ENCODE assay signal across 8 mouse cellular contexts in the genomic region with DNA sequence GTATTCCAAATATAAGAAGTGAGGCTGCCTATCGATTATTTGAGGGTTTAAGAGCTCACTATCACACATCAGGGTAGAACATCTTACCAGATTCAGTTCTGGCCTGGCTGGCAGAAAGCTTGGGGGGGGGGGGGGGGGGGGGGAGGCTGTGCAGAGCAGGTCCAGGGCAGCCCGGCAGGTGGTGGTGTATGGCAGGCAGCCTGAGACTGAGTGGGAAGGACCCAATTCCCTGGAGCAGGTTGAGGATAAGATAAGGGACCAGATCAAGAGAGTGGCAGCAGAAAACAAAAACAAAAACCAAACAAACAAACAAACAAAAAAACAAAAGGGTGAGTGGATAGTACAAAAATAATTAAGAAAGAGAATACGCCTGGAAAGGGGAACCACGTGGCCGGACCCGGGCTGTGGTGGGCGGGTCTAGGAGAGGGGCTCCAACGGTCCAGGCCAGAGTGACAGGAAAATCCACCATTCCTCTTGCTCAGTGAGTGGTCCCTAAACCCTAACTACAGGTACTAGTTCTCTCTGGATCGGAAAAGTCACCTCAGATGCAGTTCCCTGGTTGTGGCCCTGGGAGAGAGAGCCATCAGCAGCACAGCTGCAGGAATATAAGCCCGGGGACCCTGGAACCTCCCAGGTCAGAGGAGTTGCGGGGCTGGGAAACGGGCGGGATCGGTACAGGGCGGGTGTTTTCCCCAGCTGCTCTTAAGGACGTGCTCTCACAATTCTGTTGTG.
DNase-seq lines count a peak whose midpoint lies in the region; ATAC-seq lines count a peak whose summit lies in the region.

No protein-coding gene starts in this region.

- no peaks in the 10 kb centered on the region for H3K4me1 ChIP-seq in hindbrain, embryonic 12.5 days
- H3K4me1 ChIP-seq in megakaryocyte, embryonic 14.5 days: no peaks in the 10 kb centered on the region

- no peak overlapping the region for H3K27ac ChIP-seq in hindbrain, embryonic 12.5 days

- 0 out of 2 replicates have a peak, but pooled peaks cover 3% of the 10 kb centered on the region for H3K9me3 ChIP-seq in hindbrain, embryonic 12.5 days (replicated peaks)
- H3K9me3 ChIP-seq in megakaryocyte, embryonic 14.5 days: no peaks in the 10 kb centered on the region

- peak overlapping the region; percentile 42 for H3K4me3 ChIP-seq in hindbrain, embryonic 12.5 days
- H3K4me3 ChIP-seq in megakaryocyte, embryonic 14.5 days (replicated peaks): peak overlapping the region; percentile 84

- peak overlapping the region; percentile 43 for H3K4me2 ChIP-seq in hindbrain, embryonic 12.5 days (replicated peaks)

- 25% methylated on average over 16 of the region's 16 CpGs for WGBS in hindbrain, embryonic 12.5 days

- H3K9ac ChIP-seq in hindbrain, embryonic 12.5 days: peak overlapping the region; percentile 53

- DNase-seq in adrenal gland, adult 2 months: peak; percentile 9
- DNase-seq in adrenal gland, postnatal 4 days (ENCODE audit: low spot score in 2 of 2): no peak
- DNase-seq in ovary, postnatal 36 days (ENCODE audit: low spot score): peak; percentile 42
- DNase-seq in ovary, postnatal 10 days (ENCODE audit: low spot score): no peak
- peak; percentile 12 for DNase-seq in yolk sac, embryonic 10.5 days (ENCODE audit: low spot score)
- DNase-seq in natural killer cell, adult 2 months (ENCODE audit: low spot score in 2 of 2): no peak

- no peaks in the 10 kb centered on the region for H3K36me3 ChIP-seq in hindbrain, embryonic 12.5 days
- H3K36me3 ChIP-seq in megakaryocyte, embryonic 14.5 days (replicated peaks; ENCODE audit: low read length): no peaks in the 10 kb centered on the region

- H3K27me3 ChIP-seq in hindbrain, embryonic 12.5 days: no peaks in the 10 kb centered on the region
- no peaks in the 10 kb centered on the region for H3K27me3 ChIP-seq in megakaryocyte, embryonic 14.5 days (replicated peaks)

- ATAC-seq in hindbrain, embryonic 12.5 days (ENCODE audit: low FRiP score): peak; percentile 95

Comparison
In these comparisons a context has a peak if more than half of its experiments do, and no peak if none do; other contexts are left out.
1. DNase-seq: peak in adrenal gland, adult 2 months (single experiment), ovary, postnatal 36 days (single experiment) and yolk sac, embryonic 10.5 days (single experiment); none in adrenal gland, postnatal 4 days (0 of 2), ovary, postnatal 10 days (single experiment) and natural killer cell, adult 2 months (0 of 2).